Mouse (Mus musculus) G1E-ER4 (cell line): ENCODE data around the gene Taf12. TPM values are rescaled to one million over a fixed set of nuclear protein-coding genes. Genes with fewer than 3 reads are reported as not detected.

Experiments
- GATA1 ChIP-seq: IDR thresholded peaks from one replicate; pipeline ENCODE4 v1.8.0; 2012; ENCODE audit warnings: low read length, inconsistent platforms
- polyA plus RNA-seq: library from polyadenylated mRNA; stranded (reverse); fragments of >175 nt; gene quantifications from 2 replicates; pipeline ENCODE4 v1.2.3, GENCODE M21; 2012

Taf12 gene
- polyA plus RNA-seq, 1 experiment: 5.8 TPM

GRCm38 (mm10) chr4:132301486-132301885, 27.3 kb downstream of the Taf12 start:
- TF ChIP-seq GATA1: no peak

- TF ChIP-seq GATA1: no peak
Observed at GRCm38 (mm10) chr4:132301965-132302938, 28.1 kb downstream of the Taf12 start.

GRCm38 (mm10) chr4:132302939-132303479, 28.8 kb downstream of the Taf12 start, which contains the start of gene Rab42:
Gene Rab42, minus strand, starts transcription at chr4:132303385.
- no peak for TF ChIP-seq GATA1

GRCm38 (mm10) chr4:132305276-132305675, 31.1 kb downstream of the Taf12 start:
- no peak for TF ChIP-seq GATA1

GRCm38 (mm10) chr4:132306004-132306403, 31.8 kb downstream of the Taf12 start:
- TF ChIP-seq GATA1: no peak

GRCm38 (mm10) chr4:132308437-132309139, 34.4 kb downstream of the Taf12 start:
- TF ChIP-seq GATA1: no peak

- peak; percentile 88 for TF ChIP-seq GATA1
Observed at GRCm38 (mm10) chr4:132309140-132309848, 35.1 kb downstream of the Taf12 start.

- no peak for TF ChIP-seq GATA1
Observed at GRCm38 (mm10) chr4:132309849-132310472, 35.8 kb downstream of the Taf12 start.

GRCm38 (mm10) chr4:132311209-132311608, 37.0 kb downstream of the Taf12 start:
- TF ChIP-seq GATA1: no peak

GRCm38 (mm10) chr4:132311801-132312200, 37.6 kb downstream of the Taf12 start:
- no peak for TF ChIP-seq GATA1

- no peak for TF ChIP-seq GATA1
Observed at GRCm38 (mm10) chr4:132312627-132313026, 38.5 kb downstream of the Taf12 start.

- no peak for TF ChIP-seq GATA1
Observed at GRCm38 (mm10) chr4:132315711-132316110, 41.5 kb downstream of the Taf12 start.

- no peak for TF ChIP-seq GATA1
Observed at GRCm38 (mm10) chr4:132326481-132326880, 52.3 kb downstream of the Taf12 start.

- TF ChIP-seq GATA1: no peak
Observed at GRCm38 (mm10) chr4:132328391-132328982, 54.3 kb downstream of the Taf12 start.
